Mouse (Mus musculus) cerebellum, adult 18-20 months (tissue): Measurements from ENCODE around the gene Olfr569.

Source experiments
- DNase-seq, 2 experiments: peaks; one replicate each; pipeline ENCODE4 v3.0.0; 2021

The Olfr569 gene

GRCm38 (mm10) chr7:102890782-102891181, at the start of gene Olfr569:
Gene Olfr569 (minus strand): TSS chr7:102890882.
- no peak for DNase-seq

- no peak for DNase-seq
Measured at GRCm38 (mm10) chr7:102927105-102927504, 36.4 kb upstream of the Olfr569 start.

GRCm38 (mm10) chr7:102924109-102924508, 33.4 kb upstream of the Olfr569 start, which contains the start of gene Olfr572:
Gene Olfr572 (plus strand): TSS chr7:102924409.
- no peak for DNase-seq

- peak in 1 of 2 experiments; percentile 8 for DNase-seq
Measured at GRCm38 (mm10) chr7:102919632-102920031, 28.9 kb upstream of the Olfr569 start.

- DNase-seq, result no peak
Measured at GRCm38 (mm10) chr7:102917032-102917875, 26.6 kb upstream of the Olfr569 start, which contains the start of gene Olfr571. Gene Olfr571 (minus strand): TSS chr7:102917536.

- DNase-seq, result no peak
Measured at GRCm38 (mm10) chr7:102916405-102916804, 25.7 kb upstream of the Olfr569 start.

- no peak for DNase-seq
Measured at GRCm38 (mm10) chr7:102915261-102915660, 24.6 kb upstream of the Olfr569 start.

- DNase-seq, result no peak
Measured at GRCm38 (mm10) chr7:102876822-102877221, 13.9 kb downstream of the Olfr569 start, which contains the start of gene Olfr568. Gene Olfr568 (plus strand): TSS chr7:102877122.

GRCm38 (mm10) chr7:102858665-102859064, 32.0 kb downstream of the Olfr569 start, which contains the start of gene Olfr566:
Gene Olfr566 (minus strand): TSS chr7:102858765.
- DNase-seq, result no peak

- DNase-seq, result no peak
Measured at GRCm38 (mm10) chr7:102855807-102856206, 34.9 kb downstream of the Olfr569 start.
